Mouse (Mus musculus) intestine, embryonic 14.5 days (tissue): ENCODE measurements around the gene Plau. TPM values are rescaled to one million over a fixed set of nuclear protein-coding genes. Genes with fewer than 3 reads are reported as not detected.

Experiments
- ATAC-seq: fragments of 200-750 bp; cut with Nextera tagmentation; replicated peaks from 2 replicates; pipeline ENCODE4 v1.8.0; 2017; ENCODE audit warnings: low read depth, moderate number of reproducible peaks, moderate TSS enrichment, moderate library complexity; ENCODE audit not compliant: low FRiP score, low TSS enrichment
- DNase-seq: peaks from one replicate; pipeline ENCODE4 v3.0.0-alpha.2; 2018; ENCODE audit warnings: low spot score
- H3K27ac ChIP-seq: fragments of 300-500 bp; sonication (generic); 2 replicates; pipeline ENCODE4 v1.5.1; 2014; ENCODE audit warnings: low read depth, mild to moderate bottlenecking, control low read depth
- H3K27me3 ChIP-seq: fragments of 300-500 bp; sonication (generic); replicated peaks from 2 replicates; pipeline ENCODE4 v1.6.1; 2014; ENCODE audit warnings: low read length, control low read depth; ENCODE audit not compliant: control insufficient read depth, insufficient read depth
- H3K36me3 ChIP-seq: fragments of 300-500 bp; sonication (generic); 2 replicates; pipeline ENCODE4 v1.6.1; 2014; ENCODE audit warnings: low read length, control low read depth; ENCODE audit not compliant: control insufficient read depth, insufficient read depth
- H3K4me1 ChIP-seq: fragments of 300-500 bp; sonication (generic); replicated peaks from 2 replicates; pipeline ENCODE4 v1.6.1; 2014; ENCODE audit warnings: low read length, control low read depth, mixed read lengths; ENCODE audit not compliant: control insufficient read depth, insufficient read depth
- H3K4me2 ChIP-seq: fragments of 300-500 bp; sonication (generic); 2 replicates; pipeline ENCODE4 v1.6.1; 2014; ENCODE audit warnings: low read length
- H3K4me3 ChIP-seq: fragments of 300-500 bp; sonication (generic); 2 replicates; pipeline ENCODE4 v1.5.1; 2014; ENCODE audit warnings: low read depth, low read length, control low read depth, mixed read lengths
- H3K9ac ChIP-seq: fragments of 300-500 bp; sonication (generic); 2 replicates; pipeline ENCODE4 v1.6.1; 2014; ENCODE audit warnings: mild to moderate bottlenecking, low read length
- H3K9me3 ChIP-seq: fragments of 300-500 bp; sonication (generic); 2 replicates; pipeline ENCODE4 v1.6.1; 2016; ENCODE audit warnings: low read length, control low read depth; ENCODE audit not compliant: control insufficient read depth
- WGBS: fragments of 180-500 bp; shearing (Covaris S2); extraction: QIAGEN DNeasy Blood & Tissue Kit; methylation state at CpG from one replicate; pipeline ENCODE4 v1.1.7; 2014; 5-methylcytosine and 5-hydroxymethylcytosine counted together
- polyA plus RNA-seq: library from polyadenylated mRNA; unstranded; fragments of >200 nt; fragmentation: Nextera tagmentation; extraction: Ambion mirVana; gene quantifications from 2 replicates; pipeline ENCODE4 v1.2.1, GENCODE M21; 2014

Plau gene
- polyA plus RNA-seq, 1 experiment from 2014 or later: 1.3 TPM

DNA sequence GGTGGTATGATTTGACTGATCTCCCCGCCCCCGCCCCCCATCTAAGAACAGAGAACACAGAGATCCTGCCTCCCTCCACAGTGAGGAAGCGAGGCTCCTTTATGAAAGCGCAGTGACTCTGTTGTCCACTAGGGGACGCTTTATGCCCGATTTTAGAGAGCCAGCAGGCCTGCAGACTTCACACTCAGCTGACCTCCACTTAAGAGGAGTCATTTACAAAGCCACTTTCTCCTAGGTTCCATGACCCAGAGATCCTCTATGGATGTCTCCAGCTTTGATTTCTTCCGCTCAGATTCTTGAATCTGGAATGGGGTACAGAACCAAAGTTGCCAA, 32.9 kb upstream of the Plau start:
- Histone ChIP-seq H3K9me3 (no peaks in the 10 kb centered on the region), H3K27me3 (no peaks in the 10 kb centered on the region), H3K36me3 (no peaks in the 10 kb centered on the region), H3K9ac (no peak overlapping the region), H3K4me2 (no peak overlapping the region), H3K4me1 (0 out of 2 replicates have a peak, but pooled peaks cover 3% of the 10 kb centered on the region), H3K4me3 (no peak overlapping the region), H3K27ac (no peak overlapping the region)
- ATAC-seq (peak; percentile 77), DNase-seq (peak; percentile 91)
- 6% methylated on average over 7 of the region's 7 CpGs for WGBS

DNA sequence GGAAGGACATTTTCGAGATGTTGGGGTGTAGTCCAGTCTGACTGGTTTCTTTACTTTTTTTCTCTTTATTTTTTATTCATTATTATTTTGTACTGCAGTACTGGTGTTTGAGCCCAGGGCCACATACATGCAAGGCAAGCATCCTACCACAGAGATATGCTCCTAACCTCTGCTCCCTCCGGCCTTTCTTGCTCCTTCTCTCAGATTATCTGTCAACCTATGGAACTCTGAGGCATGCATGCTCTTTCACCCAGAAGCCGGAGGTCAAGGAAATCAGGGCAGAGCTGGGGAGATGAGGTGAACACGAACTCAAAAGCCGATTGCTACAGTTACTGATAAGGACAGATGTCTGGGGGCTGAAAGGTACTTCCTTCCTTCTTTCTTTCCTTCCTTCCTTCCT, 32.0 kb upstream of the Plau start:
- no peak for ATAC-seq
- Histone ChIP-seq H3K9ac (no peak overlapping the region), H3K4me2 (no peak overlapping the region), H3K4me1 (0 out of 2 replicates have a peak, but pooled peaks cover 3% of the 10 kb centered on the region), H3K27me3 (no peaks in the 10 kb centered on the region), H3K9me3 (no peaks in the 10 kb centered on the region), H3K36me3 (no peaks in the 10 kb centered on the region), H3K27ac (no peak overlapping the region), H3K4me3 (no peak overlapping the region)
- DNase-seq: no peak
- 64% methylated on average over 5 of the region's 5 CpGs for WGBS

DNA sequence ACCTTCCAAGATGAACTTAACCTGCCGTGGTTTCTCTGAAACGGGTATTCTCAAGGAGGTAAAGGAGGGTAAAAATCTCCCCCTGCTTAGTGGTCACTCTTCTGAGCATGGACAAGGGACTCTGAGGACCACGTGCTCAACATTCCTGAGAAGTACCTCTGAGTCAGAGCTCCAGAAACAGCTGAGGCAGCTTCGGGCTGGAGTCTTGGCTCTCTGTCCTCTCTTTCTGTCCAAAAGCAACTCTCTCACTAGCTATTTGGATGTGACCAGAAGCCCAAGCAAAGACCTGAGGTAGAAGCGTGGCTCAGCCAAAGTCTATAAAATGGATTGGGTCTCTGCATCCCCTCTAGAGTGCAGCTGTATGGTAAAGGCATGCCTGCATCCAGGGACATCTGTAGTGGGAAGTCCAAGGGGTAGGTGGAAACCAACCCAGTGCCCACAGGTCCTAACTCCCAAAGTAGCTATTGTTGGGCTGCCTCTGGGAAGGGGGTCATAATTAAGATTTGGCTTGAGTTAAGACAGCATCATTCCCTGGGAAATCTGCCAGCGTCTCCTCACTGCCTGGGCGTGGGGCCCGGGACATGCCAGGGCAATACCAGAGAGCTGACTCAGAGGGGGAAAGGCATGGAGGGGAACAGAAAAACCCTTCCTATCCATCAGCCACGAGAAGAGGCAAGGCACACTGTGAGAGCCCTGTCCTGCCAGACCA, 31.3 kb upstream of the Plau start:
- WGBS: 68% methylated on average over 9 of the region's 9 CpGs
- H3K4me3 ChIP-seq: no peak overlapping the region
- no peaks in the 10 kb centered on the region for H3K27me3 ChIP-seq
- DNase-seq (no peak), ATAC-seq (0 out of 2 replicates have a peak, but pooled peaks have one; percentile 43)
- no peak overlapping the region for H3K9ac ChIP-seq
- no peaks in the 10 kb centered on the region for H3K9me3 ChIP-seq
- no peak overlapping the region for H3K4me2 ChIP-seq
- H3K4me1 ChIP-seq: 0 out of 2 replicates have a peak, but pooled peaks cover 3% of the 10 kb centered on the region
- H3K27ac ChIP-seq: no peak overlapping the region
- no peaks in the 10 kb centered on the region for H3K36me3 ChIP-seq

DNA sequence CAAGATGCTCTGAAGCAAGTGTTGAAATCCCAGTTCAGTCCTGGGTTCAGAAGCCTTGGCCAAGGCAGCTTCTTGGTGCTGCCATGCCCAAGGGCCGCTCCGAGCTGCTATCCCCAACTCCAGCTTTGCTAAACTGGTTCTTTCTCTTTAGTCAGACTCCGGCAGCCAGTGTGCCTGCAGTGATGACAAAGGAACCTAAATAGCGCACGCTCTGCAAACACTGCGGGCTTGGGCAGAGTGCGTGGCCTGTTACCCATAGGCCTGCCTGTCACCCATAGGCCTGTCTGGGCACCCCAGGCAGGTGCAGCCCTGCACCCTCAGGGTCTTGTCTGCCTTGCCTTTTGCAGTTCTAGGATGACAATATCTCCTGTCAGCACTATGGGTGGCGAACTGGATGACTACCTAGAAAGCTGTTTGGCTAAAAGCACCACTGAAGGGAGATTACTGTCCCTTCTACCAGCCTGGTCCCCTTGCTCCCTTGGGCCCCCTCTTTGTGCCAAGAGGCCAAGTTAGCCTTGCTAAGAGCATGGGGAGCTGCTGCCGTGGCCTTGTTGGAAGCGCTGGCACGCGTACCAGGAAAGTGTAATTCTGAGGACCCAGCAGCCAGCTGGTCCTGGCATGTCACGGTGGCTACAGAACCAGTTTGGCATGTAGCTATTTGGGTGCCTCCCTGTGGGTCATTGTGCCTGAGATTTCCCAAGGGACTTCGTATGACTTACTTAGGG, 30.2 kb upstream of the Plau start:
- no peak overlapping the region for H3K9ac ChIP-seq
- no peak overlapping the region for H3K4me2 ChIP-seq
- H3K4me1 ChIP-seq: 0 out of 2 replicates have a peak, but pooled peaks cover 3% of the 10 kb centered on the region
- ATAC-seq (no peak), DNase-seq (no peak)
- no peaks in the 10 kb centered on the region for H3K36me3 ChIP-seq
- WGBS: 89% methylated on average over 14 of the region's 14 CpGs
- no peaks in the 10 kb centered on the region for H3K27me3 ChIP-seq
- H3K4me3 ChIP-seq: no peak overlapping the region
- H3K27ac ChIP-seq: no peak overlapping the region
- no peaks in the 10 kb centered on the region for H3K9me3 ChIP-seq

DNA sequence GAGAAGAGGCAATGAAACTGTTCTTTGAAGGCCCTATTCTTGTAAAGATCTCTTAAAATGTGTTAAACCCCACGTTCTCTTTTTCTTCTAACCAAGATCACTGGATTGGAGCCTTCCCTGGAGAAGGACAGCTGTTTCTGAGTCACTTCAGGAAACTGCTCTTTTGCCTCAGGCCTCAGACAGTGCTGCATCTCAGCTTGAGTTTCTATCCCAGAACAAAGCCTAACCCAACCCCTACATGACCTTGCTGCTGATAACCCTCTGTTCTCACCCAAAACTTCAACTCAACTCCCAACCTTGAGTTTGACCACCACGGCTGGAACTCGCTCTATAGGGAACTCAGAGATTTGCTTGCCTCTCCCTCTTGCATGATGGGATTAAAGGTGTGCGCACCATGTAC, 27.1 kb upstream of the Plau start:
- no peak for ATAC-seq

DNA sequence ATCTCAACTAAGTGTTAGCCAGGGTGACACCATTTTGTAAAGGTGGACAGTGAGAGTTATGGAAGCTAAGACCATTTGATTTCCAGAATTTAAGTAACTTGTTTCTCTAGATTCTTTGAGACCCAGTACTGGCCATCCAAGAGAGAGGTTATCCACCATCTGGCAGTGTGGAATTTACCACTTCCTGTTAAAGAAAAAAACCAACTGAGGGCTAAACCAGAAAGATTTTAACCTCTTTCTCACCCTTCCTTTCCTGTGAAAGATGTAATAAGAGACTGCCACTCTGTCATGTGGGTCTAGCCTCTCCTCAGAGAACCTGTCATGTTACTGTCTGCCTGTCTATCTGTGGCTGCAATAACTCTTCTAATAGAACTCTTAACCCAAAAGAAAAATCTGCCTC, 26.6 kb upstream of the Plau start:
- 0 out of 2 replicates have a peak, but pooled peaks cover 3% of the 10 kb centered on the region for H3K4me1 ChIP-seq
- H3K27ac ChIP-seq: no peak overlapping the region
- DNase-seq (no peak), ATAC-seq (no peak)
- H3K4me2 ChIP-seq: no peak overlapping the region
- no peak overlapping the region for H3K4me3 ChIP-seq
- no peaks in the 10 kb centered on the region for H3K27me3 ChIP-seq
- H3K9ac ChIP-seq: no peak overlapping the region
- no peaks in the 10 kb centered on the region for H3K36me3 ChIP-seq
- no peaks in the 10 kb centered on the region for H3K9me3 ChIP-seq

More for the DNA sequence above, 27.1 kb upstream of the Plau start:
- no peak overlapping the region for H3K4me3 ChIP-seq
- no peak overlapping the region for H3K27ac ChIP-seq
- no peak for DNase-seq
- no peaks in the 10 kb centered on the region for H3K9me3 ChIP-seq
- 0 out of 2 replicates have a peak, but pooled peaks cover 3% of the 10 kb centered on the region for H3K4me1 ChIP-seq
- H3K27me3 ChIP-seq: no peaks in the 10 kb centered on the region
- H3K36me3 ChIP-seq: no peaks in the 10 kb centered on the region
- H3K4me2 ChIP-seq: no peak overlapping the region
- WGBS: 89% methylated on average over 4 of the region's 4 CpGs
- no peak overlapping the region for H3K9ac ChIP-seq

DNA sequence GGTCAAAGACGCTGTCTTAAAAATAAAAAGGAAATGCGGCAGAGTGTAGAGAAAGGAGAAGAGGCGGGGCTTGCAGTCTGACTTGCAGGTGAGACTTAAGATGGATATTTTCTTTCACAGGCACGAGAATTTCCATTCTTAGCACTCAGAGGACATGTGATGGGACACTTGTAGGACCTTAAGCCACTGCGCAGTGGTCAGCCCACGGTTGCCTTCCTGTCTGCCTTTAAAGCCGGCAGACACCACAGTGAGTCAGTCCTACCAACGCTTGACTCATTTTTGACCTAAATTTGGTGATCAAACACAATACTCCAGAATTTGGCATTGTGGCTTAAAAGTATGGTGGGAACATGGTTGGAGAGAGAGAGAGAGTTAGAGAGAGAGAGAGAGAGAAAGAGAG, 25.2 kb upstream of the Plau start:
- ATAC-seq: no peak
- WGBS: 89% methylated on average over 8 of the region's 8 CpGs
- H3K9ac ChIP-seq: no peak overlapping the region

DNA sequence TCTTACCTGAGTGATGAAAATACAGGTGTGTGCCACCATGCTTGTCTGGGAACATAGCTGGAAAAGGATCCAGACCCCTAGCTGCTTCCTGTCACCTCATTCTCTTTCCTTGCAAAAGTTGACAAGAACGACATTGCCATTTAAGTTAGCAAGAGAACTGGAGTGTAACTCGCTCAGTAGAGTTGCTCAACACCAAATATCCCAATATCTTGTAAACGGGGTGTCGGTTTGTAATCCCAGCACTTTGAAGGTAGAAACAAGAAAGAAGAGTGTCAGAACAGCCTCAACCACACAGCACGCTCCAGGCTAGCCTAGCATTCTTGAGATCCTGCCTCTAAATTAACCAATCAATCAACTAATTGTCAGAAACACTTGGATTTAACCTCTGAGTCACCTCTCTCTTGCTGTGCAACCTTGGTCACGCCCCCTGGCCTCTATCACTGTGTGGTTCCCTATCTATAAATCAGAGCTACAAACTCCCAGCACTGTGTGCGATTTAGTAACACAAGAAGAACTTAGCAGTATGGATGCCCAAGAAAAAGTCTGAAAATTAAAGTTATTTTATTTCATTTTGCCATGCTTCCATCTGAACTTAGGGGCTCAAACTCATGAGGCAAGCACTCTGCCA, 24.6 kb upstream of the Plau start:
- Histone ChIP-seq H3K9me3 (0 out of 2 replicates have a peak, but pooled peaks cover under 1% of the 10 kb centered on the region), H3K36me3 (no peaks in the 10 kb centered on the region), H3K4me1 (no peaks in the 10 kb centered on the region), H3K27ac (no peak overlapping the region), H3K4me2 (no peak overlapping the region), H3K4me3 (no peak overlapping the region), H3K27me3 (no peaks in the 10 kb centered on the region), H3K9ac (no peak overlapping the region)
- DNase-seq (no peak), ATAC-seq (no peak)
- 58% methylated on average over 7 of the region's 7 CpGs for WGBS

More for the DNA sequence above, 25.2 kb upstream of the Plau start:
- DNase-seq: no peak
- Histone ChIP-seq H3K9me3 (no peaks in the 10 kb centered on the region), H3K4me2 (no peak overlapping the region), H3K36me3 (no peaks in the 10 kb centered on the region), H3K27me3 (no peaks in the 10 kb centered on the region), H3K4me1 (no peaks in the 10 kb centered on the region), H3K4me3 (no peak overlapping the region), H3K27ac (no peak overlapping the region)
